Mouse (Mus musculus): ENCODE data around the gene Gm3880. TPM values are rescaled to one million over a fixed set of nuclear protein-coding genes. Genes with fewer than 3 reads are reported as not detected.
"Not testable (repeated sequence)": the region's sequence is repeated elsewhere in the genome, so short reads cannot be mapped to it uniquely, and the experiment has no call there.

The Gm3880 gene
- polyA plus RNA-seq (2012; rRNA removed): 1.2 TPM in 1 of 2 replicates, not detected in the other

- not testable (repeated sequence) for H3K27me3 ChIP-seq (ENCODE audit: control insufficient read depth, insufficient read depth, low read length); H3K27ac ChIP-seq (ENCODE audit: insufficient read depth, low read depth, low read length); H3K36me3 ChIP-seq (ENCODE audit: control insufficient read depth, insufficient read depth, low read length); H3K4me3 ChIP-seq (ENCODE audit: low read depth, low read length); H3K4me1 ChIP-seq (ENCODE audit: control insufficient read depth, insufficient read depth, insufficient read length, low read length)
- 95% methylated on average over 5 of the region's 5 CpGs for WGBS
Observed at GRCm38 (mm10) chrX:102686872-102687271, at the start of gene Gm3880. TSS of gene Gm3880 (minus strand) at chrX:102686972.

DNA sequence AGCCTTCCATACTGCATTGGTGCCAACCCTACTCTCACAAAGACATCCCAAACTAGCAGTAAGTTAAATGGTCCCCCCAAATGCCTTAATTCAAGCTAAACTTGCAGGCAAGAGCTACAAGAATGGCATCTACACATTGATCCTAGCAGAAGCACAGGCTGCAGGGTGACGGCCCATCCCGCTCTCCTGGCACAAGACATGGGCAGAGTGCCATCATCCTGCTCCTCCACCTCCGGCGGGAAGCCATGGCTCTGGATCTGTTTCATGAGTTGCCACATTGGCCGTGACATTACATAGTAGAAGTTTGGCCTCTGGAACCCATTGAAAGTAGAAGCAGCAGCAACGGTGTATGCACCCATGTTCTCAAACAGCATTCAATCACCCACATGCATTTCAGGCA lies 37.5 kb upstream of the Gm3880 start:
- not testable (repeated sequence) for H3K4me1 ChIP-seq (ENCODE audit: control insufficient read depth, insufficient read depth, insufficient read length, low read length); H3K4me3 ChIP-seq (ENCODE audit: low read depth, low read length); H3K27ac ChIP-seq (ENCODE audit: insufficient read depth, low read depth, low read length); H3K36me3 ChIP-seq (ENCODE audit: control insufficient read depth, insufficient read depth, low read length); H3K27me3 ChIP-seq (ENCODE audit: control insufficient read depth, insufficient read depth, low read length)
- WGBS: 93% methylated on average over 6 of the region's 6 CpGs

DNA sequence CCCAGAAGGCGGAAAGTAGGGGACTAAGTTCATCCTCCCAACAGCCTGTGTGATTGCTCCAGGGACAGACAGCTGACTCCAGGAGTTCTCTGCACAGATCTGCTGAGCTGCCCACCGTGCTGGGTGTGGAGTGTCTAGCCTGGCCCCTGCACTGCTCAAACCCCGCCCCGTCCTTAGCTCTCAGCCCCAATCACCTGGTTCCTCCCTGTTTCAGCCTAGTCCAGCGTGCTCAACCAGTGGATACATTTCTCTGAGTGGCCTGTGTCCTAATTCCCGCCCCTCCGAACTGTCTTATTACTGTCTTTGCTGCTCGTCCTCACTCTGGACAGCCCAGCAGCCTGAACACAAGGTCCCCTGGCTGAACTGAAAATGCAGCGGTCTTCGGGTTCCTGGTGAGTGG lies 20.8 kb upstream of the Gm3880 start, which contains the start of the genes Gm9112 and Dmrtc1b:
Gene Gm9112, minus strand, starts transcription at position 101 of the 400 bp plus-strand sequence.
Gene Dmrtc1b, plus strand, starts transcription at position 331 of the 400 bp plus-strand sequence.
- not testable (repeated sequence) for H3K27ac ChIP-seq (ENCODE audit: insufficient read depth, low read depth, low read length); H3K36me3 ChIP-seq (ENCODE audit: control insufficient read depth, insufficient read depth, low read length); H3K27me3 ChIP-seq (ENCODE audit: control insufficient read depth, insufficient read depth, low read length); H3K4me3 ChIP-seq (ENCODE audit: low read depth, low read length); H3K4me1 ChIP-seq (ENCODE audit: control insufficient read depth, insufficient read depth, insufficient read length, low read length)
- 56% methylated on average over 7 of the region's 10 CpGs for WGBS

- H3K27ac ChIP-seq (ENCODE audit: insufficient read depth, low read depth, low read length); H3K36me3 ChIP-seq (ENCODE audit: control insufficient read depth, insufficient read depth, low read length); H3K27me3 ChIP-seq (ENCODE audit: control insufficient read depth, insufficient read depth, low read length); H3K4me3 ChIP-seq (ENCODE audit: low read depth, low read length); H3K4me1 ChIP-seq (ENCODE audit: control insufficient read depth, insufficient read depth, insufficient read length, low read length): not testable (repeated sequence)
- 70% methylated on average over 3 of the region's 3 CpGs for WGBS
Observed at GRCm38 (mm10) chrX:102700636-102701035, 13.9 kb upstream of the Gm3880 start.

GRCm38 (mm10) chrX:102689252-102689651 lies 2.5 kb upstream of the Gm3880 start:
- H3K4me3 ChIP-seq (ENCODE audit: low read depth, low read length); H3K27me3 ChIP-seq (ENCODE audit: control insufficient read depth, insufficient read depth, low read length); H3K36me3 ChIP-seq (ENCODE audit: control insufficient read depth, insufficient read depth, low read length); H3K27ac ChIP-seq (ENCODE audit: insufficient read depth, low read depth, low read length); H3K4me1 ChIP-seq (ENCODE audit: control insufficient read depth, insufficient read depth, insufficient read length, low read length): not testable (repeated sequence)
- WGBS: 27% methylated on average over 4 of the region's 4 CpGs
- peak; percentile 8; the same call in 1 of the 2 replicates for TF ChIP-seq CTCF (IDR thresholded peaks at IDR 0.05; ENCODE audit: extremely low read depth, insufficient read length, insufficient replicate concordance, low read depth, low read length)

DNA sequence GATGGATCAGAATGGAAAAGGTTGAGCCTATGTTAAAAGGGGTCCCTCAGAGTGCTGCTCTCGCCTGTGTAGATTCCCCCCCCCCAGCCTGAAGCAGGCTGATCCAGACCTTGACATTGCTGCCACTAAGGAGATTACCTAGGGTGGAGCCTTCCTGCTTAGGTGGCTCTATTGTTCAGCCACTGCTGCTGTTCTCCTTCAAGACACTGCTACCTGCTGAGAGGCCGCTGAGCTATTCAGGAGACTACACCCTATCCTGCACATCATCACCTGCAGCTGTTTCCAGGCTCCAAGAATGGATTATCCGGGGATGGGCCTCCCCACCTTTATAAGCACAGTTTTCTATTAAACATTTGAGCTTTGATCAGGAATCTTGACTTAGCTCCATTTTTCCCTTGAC lies 2.1 kb downstream of the Gm3880 start:
- H3K4me1 ChIP-seq (ENCODE audit: control insufficient read depth, insufficient read depth, insufficient read length, low read length): not testable (repeated sequence)
- 44% methylated on average over 3 of the region's 3 CpGs for WGBS

DNA sequence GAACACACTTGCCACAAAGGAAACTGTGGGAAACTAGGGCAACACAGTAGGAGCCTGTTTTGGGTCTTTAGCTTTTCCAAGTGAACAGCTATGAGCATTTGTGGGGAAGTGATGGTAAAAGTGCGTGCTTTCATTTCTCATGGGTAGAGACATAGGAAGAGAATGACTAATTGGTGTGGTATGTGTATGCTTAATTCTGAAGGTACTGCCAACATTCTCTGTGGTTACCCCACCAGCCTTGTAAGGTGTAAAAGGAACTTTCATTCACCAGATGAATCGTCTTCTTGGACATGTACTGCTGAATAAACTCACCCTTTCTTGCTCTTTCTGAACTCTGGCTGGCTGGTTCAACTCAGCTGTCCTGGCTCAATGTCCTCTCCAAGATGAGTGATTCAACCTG lies 20.1 kb downstream of the Gm3880 start:
- no peaks in the 10 kb centered on the region for H3K27me3 ChIP-seq (ENCODE audit: control insufficient read depth, insufficient read depth, low read length)
- H3K27ac ChIP-seq (ENCODE audit: insufficient read depth, low read depth, low read length): no peak overlapping the region
- no peak for TF ChIP-seq CTCF (IDR thresholded peaks at IDR 0.05; ENCODE audit: extremely low read depth, insufficient read length, insufficient replicate concordance, low read depth, low read length)
- TF ChIP-seq POLR2A (IDR thresholded peaks at IDR 0.05; ENCODE audit: low read depth, low read length): no peak
- no peaks in the 10 kb centered on the region for H3K36me3 ChIP-seq (ENCODE audit: control insufficient read depth, insufficient read depth, low read length)
- no peak overlapping the region for H3K4me3 ChIP-seq (ENCODE audit: low read depth, low read length)
- 73% methylated on average over 2 of the region's 2 CpGs for WGBS
- no peaks in the 10 kb centered on the region for H3K4me1 ChIP-seq (ENCODE audit: control insufficient read depth, insufficient read depth, insufficient read length, low read length)

More for the DNA sequence above, 2.1 kb downstream of the Gm3880 start:
- H3K27me3 ChIP-seq (ENCODE audit: control insufficient read depth, insufficient read depth, low read length); H3K4me3 ChIP-seq (ENCODE audit: low read depth, low read length); H3K27ac ChIP-seq (ENCODE audit: insufficient read depth, low read depth, low read length); H3K36me3 ChIP-seq (ENCODE audit: control insufficient read depth, insufficient read depth, low read length): not testable (repeated sequence)

- whole genome bisulfite sequencing: 25% methylated on average over 3 of the region's 3 CpGs
- no peaks in the 10 kb centered on the region for H3K4me1 ChIP-seq (ENCODE audit: control insufficient read depth, insufficient read depth, insufficient read length, low read length)
- H3K27me3 ChIP-seq (ENCODE audit: control insufficient read depth, insufficient read depth, low read length): no peaks in the 10 kb centered on the region
- no peak overlapping the region for H3K4me3 ChIP-seq (ENCODE audit: low read depth, low read length)
- no peaks in the 10 kb centered on the region for H3K36me3 ChIP-seq (ENCODE audit: control insufficient read depth, insufficient read depth, low read length)
- TF ChIP-seq CTCF (IDR thresholded peaks at IDR 0.05; ENCODE audit: extremely low read depth, insufficient read length, insufficient replicate concordance, low read depth, low read length) (no peak), POLR2A (IDR thresholded peaks at IDR 0.05; ENCODE audit: low read depth, low read length) (no peak)
- H3K27ac ChIP-seq (ENCODE audit: insufficient read depth, low read depth, low read length): no peak overlapping the region
Observed at GRCm38 (mm10) chrX:102660712-102661111, 26.1 kb downstream of the Gm3880 start.

Measured in small intestine, adult 2 months (tissue).